22 mouse cellular contexts compared by ENCODE assay signal in the genomic region with DNA sequence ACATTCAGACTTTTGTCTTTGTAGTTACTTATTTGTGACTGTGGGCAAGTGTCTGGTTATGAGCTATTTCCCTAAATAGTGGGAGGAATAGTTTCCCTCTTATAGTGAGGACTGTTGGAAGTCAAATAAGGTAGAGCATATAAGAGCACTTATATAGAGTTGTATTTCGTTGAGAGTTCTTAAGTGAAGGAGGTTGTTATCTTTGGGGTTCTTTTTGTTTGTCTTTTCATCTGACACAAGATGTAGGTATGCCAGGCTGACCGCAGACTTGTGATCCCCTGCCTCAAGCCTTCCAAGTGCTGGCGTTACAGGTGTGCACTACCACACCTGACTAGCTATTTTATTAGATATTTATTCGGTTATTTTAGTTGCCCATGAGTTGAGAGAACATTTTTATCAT. TPM values are rescaled to one million over a fixed set of nuclear protein-coding genes. Genes with fewer than 3 reads are reported as not detected.
DNase-seq lines count a peak whose midpoint lies in the region; ATAC-seq and TF ChIP-seq lines count a peak whose summit lies in the region.
"Had no signal": no experiment of that assay in that cellular context is flagged by ENCODE, and none has a peak within 500 bp of the region (broad histone marks: within the 10 kb centered on the region; RNA-seq: fewer than 3 reads in every experiment).

No protein-coding gene starts in this region.

- peaks cover 4% of the 10 kb centered on the region; the same call in 1 of the 2 replicates for H3K27me3 ChIP-seq in lung, embryonic 14.5 days (ENCODE audit: insufficient read depth, low read length)
- peaks cover 8% of the 10 kb centered on the region; the same call in 1 of the 2 replicates for H3K27me3 ChIP-seq in lung, postnatal 0 days (replicated peaks; ENCODE audit: insufficient read depth, low read length)
- H3K27me3 ChIP-seq: embryonic facial prominence, embryonic 12.5 days; embryonic facial prominence, embryonic 15.5 days; forebrain, embryonic 12.5 days; heart, embryonic 13.5 days had no signal

- ATAC-seq in lung, embryonic 14.5 days (ENCODE audit: insufficient read depth), result no peak; the same call in 1 of the 2 replicates
- peak; percentile 90 for ATAC-seq in lung, postnatal 0 days
- ATAC-seq: CD4-positive, CD25-positive, alpha-beta regulatory T cell, adult 4 months had no signal

- H3K9me3 ChIP-seq in lung, embryonic 14.5 days (ENCODE audit: low read depth, low read length), result peaks cover 5% of the 10 kb centered on the region; the same call in 1 of the 2 replicates
- no peaks in the 10 kb centered on the region for H3K9me3 ChIP-seq in lung, postnatal 0 days (ENCODE audit: low read length)
- H3K9me3 ChIP-seq: embryonic facial prominence, embryonic 12.5 days; embryonic facial prominence, embryonic 15.5 days; forebrain, embryonic 12.5 days; heart, embryonic 10.5 days had no signal

- H3K9ac ChIP-seq in lung, embryonic 14.5 days, result no peak overlapping the region
- H3K9ac ChIP-seq in lung, postnatal 0 days (replicated peaks; ENCODE audit: low read depth), result no peak overlapping the region
- H3K9ac ChIP-seq: embryonic facial prominence, embryonic 12.5 days; embryonic facial prominence, embryonic 15.5 days; forebrain, embryonic 12.5 days; heart, embryonic 13.5 days; hindbrain, embryonic 14.5 days had no signal

- H3K4me2 ChIP-seq in lung, embryonic 14.5 days, result no peak overlapping the region
- no peak overlapping the region for H3K4me2 ChIP-seq in lung, postnatal 0 days (replicated peaks; ENCODE audit: low read depth, low read length)
- H3K4me2 ChIP-seq: embryonic facial prominence, embryonic 12.5 days; embryonic facial prominence, embryonic 15.5 days; forebrain, embryonic 12.5 days; heart, embryonic 13.5 days; hindbrain, embryonic 14.5 days had no signal

- peak; percentile 23 for DNase-seq in lung, embryonic 14.5 days
- DNase-seq in lung, adult 2 months, result no peak
- DNase-seq in lung, postnatal 0 days (ENCODE audit: low spot score), result peak; percentile 76
- no peak for DNase-seq in lung, postnatal 10 days
- peak; percentile 25 for DNase-seq in lung, postnatal 36 days
- DNase-seq in urinary bladder, postnatal 10 days (ENCODE audit: low spot score), result no peak
- DNase-seq: cerebellum, adult 11 months; cerebellum, adult 2 months; cerebellum, adult 9-11 months; cerebellum, postnatal 25 days; gastrocnemius, postnatal 10 days; gastrocnemius, postnatal 36 days; heart, adult 2 months; heart, postnatal 14 days; heart, postnatal 4 days had no signal

- 72% methylated on average over 4 of the region's 4 CpGs for WGBS in lung, embryonic 14.5 days
- WGBS in lung, adult 2 months, result 74% methylated on average over 4 of the region's 4 CpGs
- WGBS in lung, postnatal 0 days, result 61% methylated on average over 4 of the region's 4 CpGs

- H3K4me3 ChIP-seq in lung, embryonic 14.5 days (ENCODE audit: low read depth, low read length), result no peak overlapping the region
- H3K4me3 ChIP-seq in lung, adult 2 months (replicated peaks; ENCODE audit: extremely low read depth, low read depth, low read length), result no peak overlapping the region
- no peak overlapping the region for H3K4me3 ChIP-seq in lung, postnatal 0 days (ENCODE audit: low read depth, low read length)
- H3K4me3 ChIP-seq: embryonic facial prominence, embryonic 12.5 days; embryonic facial prominence, embryonic 15.5 days; forebrain, embryonic 12.5 days; heart, adult 2 months; heart, embryonic 10.5 days; heart, embryonic 13.5 days had no signal

- H3K36me3 ChIP-seq in lung, embryonic 14.5 days (ENCODE audit: insufficient read depth), result no peaks in the 10 kb centered on the region
- H3K36me3 ChIP-seq in lung, postnatal 0 days (ENCODE audit: insufficient read depth, low read length), result no peaks in the 10 kb centered on the region
- H3K36me3 ChIP-seq: embryonic facial prominence, embryonic 12.5 days; embryonic facial prominence, embryonic 15.5 days; forebrain, embryonic 12.5 days had no signal

- no peak overlapping the region for H3K27ac ChIP-seq in lung, embryonic 14.5 days (ENCODE audit: low read depth)
- no peak overlapping the region for H3K27ac ChIP-seq in lung, postnatal 0 days (ENCODE audit: low read length)
- H3K27ac ChIP-seq: embryonic facial prominence, embryonic 15.5 days; forebrain, embryonic 12.5 days; heart, adult 2 months; heart, embryonic 10.5 days; heart, embryonic 13.5 days; hindbrain, embryonic 14.5 days had no signal

- no peak for TF ChIP-seq POLR2A in lung, adult 2 months (IDR thresholded peaks at IDR 0.05; ENCODE audit: borderline replicate concordance, extremely low read depth, low read depth, low read length)

- TF ChIP-seq CTCF in lung, embryonic 14.5 days (IDR thresholded peaks at IDR 0.05; ENCODE audit: low read depth), result no peak
- TF ChIP-seq CTCF in lung, adult 2 months (IDR thresholded peaks at IDR 0.05; ENCODE audit: insufficient read depth, low read length), result no peak
- TF ChIP-seq CTCF in lung, postnatal 0 days (IDR thresholded peaks at IDR 0.05), result no peak

- peak; percentile 65 for TF ChIP-seq EP300 in lung, postnatal 0 days (IDR thresholded peaks at IDR 0.05)

- H3K4me1 ChIP-seq in lung, embryonic 14.5 days (ENCODE audit: insufficient read depth), result no peaks in the 10 kb centered on the region
- no peaks in the 10 kb centered on the region; the same call in 1 of the 2 replicates for H3K4me1 ChIP-seq in lung, adult 2 months (ENCODE audit: control insufficient read depth, insufficient read depth, low read length)
- 0 out of 2 replicates have a peak, but pooled peaks cover 3% of the 10 kb centered on the region for H3K4me1 ChIP-seq in lung, postnatal 0 days (ENCODE audit: insufficient read depth, low read depth, low read length)
- H3K4me1 ChIP-seq: embryonic facial prominence, embryonic 12.5 days; embryonic facial prominence, embryonic 15.5 days; forebrain, embryonic 12.5 days; heart, embryonic 10.5 days; heart, embryonic 13.5 days had no signal

RNA-seq across cellular contexts. Expression of gene Ptpra, which starts 32.1 kb away (rescaled TPM):
- polyA plus RNA-seq in lung, embryonic 14.5 days (2014; fragmentation: Nextera tagmentation; extraction: Ambion mirVana), result 91.5 and 99.3 TPM in 2 replicates
- 56.5 and 64.3 TPM in 2 replicates for polyA plus RNA-seq in lung, adult 2 months (2012; rRNA removed)
- 46.1 and 52.1 TPM in 2 replicates for polyA plus RNA-seq in lung, postnatal 0 days (2015; fragmentation: Nextera tagmentation; extraction: Ambion mirVana)

RNA-seq across cellular contexts. Expression of gene Pced1a, which starts 57.7 kb away (rescaled TPM):
- 10.8 and 13.5 TPM in 2 replicates for polyA plus RNA-seq in lung, embryonic 14.5 days (2014; fragmentation: Nextera tagmentation; extraction: Ambion mirVana)
- polyA plus RNA-seq in lung, adult 2 months (2012; rRNA removed), result 31.7 and 33.2 TPM in 2 replicates
- polyA plus RNA-seq in lung, postnatal 0 days (2015; fragmentation: Nextera tagmentation; extraction: Ambion mirVana), result 6.8 and 8.0 TPM in 2 replicates

RNA-seq across cellular contexts. Expression of gene Vps16, which starts 58.0 kb away (rescaled TPM):
- 63.3 and 66.0 TPM in 2 replicates for polyA plus RNA-seq in lung, embryonic 14.5 days (2014; fragmentation: Nextera tagmentation; extraction: Ambion mirVana)
- 45.3 and 67.2 TPM in 2 replicates for polyA plus RNA-seq in lung, adult 2 months (2012; rRNA removed)
- polyA plus RNA-seq in lung, postnatal 0 days (2015; fragmentation: Nextera tagmentation; extraction: Ambion mirVana), result 46.8 and 47.0 TPM in 2 replicates

Comparison
In these comparisons a context has a peak if more than half of its experiments do, and no peak if none do; other contexts are left out.
1. DNase-seq: peak in lung, embryonic 14.5 days (single experiment), lung, postnatal 0 days (single experiment) and lung, postnatal 36 days (single experiment); none in lung, adult 2 months (single experiment), lung, postnatal 10 days (single experiment) and urinary bladder, postnatal 10 days (single experiment).